Mouse (Mus musculus) intestine, postnatal 0 days (tissue): ENCODE measurements around the gene Pmepa1. TPM values are rescaled to one million over a fixed set of nuclear protein-coding genes. Genes with fewer than 3 reads are reported as not detected.

Experiments
- ATAC-seq: fragments of 200-750 bp; cut with Nextera tagmentation; 2 replicates; pipeline ENCODE4 v1.8.0; 2017; ENCODE audit warnings: mild to moderate bottlenecking, moderate TSS enrichment, moderate library complexity
- H3K27ac ChIP-seq: fragments of 300-500 bp; sonication (generic); 2 replicates; pipeline ENCODE4 v1.5.1; 2014; ENCODE audit warnings: mild to moderate bottlenecking, low read depth, low read length, moderate library complexity
- H3K27me3 ChIP-seq: fragments of 300-500 bp; sonication (generic); replicated peaks from 2 replicates; pipeline ENCODE4 v1.6.1; 2014; ENCODE audit warnings: low read length, mixed read lengths; ENCODE audit not compliant: control insufficient read depth, insufficient read depth
- H3K36me3 ChIP-seq: fragments of 300-500 bp; sonication (generic); 2 replicates; pipeline ENCODE4 v1.6.1; 2014; ENCODE audit warnings: mild to moderate bottlenecking, moderate library complexity; ENCODE audit not compliant: control insufficient read depth, insufficient read depth
- H3K4me1 ChIP-seq: fragments of 300-500 bp; sonication (generic); replicated peaks from 2 replicates; pipeline ENCODE4 v1.6.1; 2014; ENCODE audit warnings: antibody characterized with exemption, low read length, mixed read lengths; ENCODE audit not compliant: control insufficient read depth, insufficient read depth
- H3K4me2 ChIP-seq: fragments of 300-500 bp; sonication (generic); replicated peaks from 2 replicates; pipeline ENCODE4 v1.6.1; 2014; ENCODE audit warnings: low read depth, mild to moderate bottlenecking, moderate library complexity
- H3K4me3 ChIP-seq: fragments of 300-500 bp; sonication (generic); 2 replicates; pipeline ENCODE4 v1.5.1; 2014; ENCODE audit warnings: low read depth, low read length
- H3K9ac ChIP-seq: fragments of 300-500 bp; sonication (generic); 2 replicates; pipeline ENCODE4 v1.6.1; 2014; ENCODE audit warnings: mild to moderate bottlenecking, low read depth, low read length
- H3K9me3 ChIP-seq: fragments of 300-500 bp; sonication (generic); 2 replicates; pipeline ENCODE4 v1.6.1; 2016; ENCODE audit warnings: mixed run types; ENCODE audit not compliant: control insufficient read depth
- CTCF ChIP-seq: sonication (generic); IDR thresholded peaks from 2 replicates; pipeline ENCODE4 v1.5.1; 2016; ENCODE audit warnings: low read depth, mild to moderate bottlenecking, control low read depth, antibody characterized with exemption, moderate library complexity
- WGBS: fragments of 180-500 bp; shearing (Covaris S2); extraction: QIAGEN DNeasy Blood & Tissue Kit; methylation state at CpG from one replicate; pipeline ENCODE4 v1.1.7; 2014; 5-methylcytosine and 5-hydroxymethylcytosine counted together
- polyA plus RNA-seq: library from polyadenylated mRNA; unstranded; fragments of >200 nt; fragmentation: Nextera tagmentation; extraction: Ambion mirVana; gene quantifications from 2 replicates; pipeline ENCODE4 v1.2.1, GENCODE M21; 2015

Pmepa1 gene
- polyA plus RNA-seq, 1 experiment from 2014 or later, result 5.9 TPM

DNA sequence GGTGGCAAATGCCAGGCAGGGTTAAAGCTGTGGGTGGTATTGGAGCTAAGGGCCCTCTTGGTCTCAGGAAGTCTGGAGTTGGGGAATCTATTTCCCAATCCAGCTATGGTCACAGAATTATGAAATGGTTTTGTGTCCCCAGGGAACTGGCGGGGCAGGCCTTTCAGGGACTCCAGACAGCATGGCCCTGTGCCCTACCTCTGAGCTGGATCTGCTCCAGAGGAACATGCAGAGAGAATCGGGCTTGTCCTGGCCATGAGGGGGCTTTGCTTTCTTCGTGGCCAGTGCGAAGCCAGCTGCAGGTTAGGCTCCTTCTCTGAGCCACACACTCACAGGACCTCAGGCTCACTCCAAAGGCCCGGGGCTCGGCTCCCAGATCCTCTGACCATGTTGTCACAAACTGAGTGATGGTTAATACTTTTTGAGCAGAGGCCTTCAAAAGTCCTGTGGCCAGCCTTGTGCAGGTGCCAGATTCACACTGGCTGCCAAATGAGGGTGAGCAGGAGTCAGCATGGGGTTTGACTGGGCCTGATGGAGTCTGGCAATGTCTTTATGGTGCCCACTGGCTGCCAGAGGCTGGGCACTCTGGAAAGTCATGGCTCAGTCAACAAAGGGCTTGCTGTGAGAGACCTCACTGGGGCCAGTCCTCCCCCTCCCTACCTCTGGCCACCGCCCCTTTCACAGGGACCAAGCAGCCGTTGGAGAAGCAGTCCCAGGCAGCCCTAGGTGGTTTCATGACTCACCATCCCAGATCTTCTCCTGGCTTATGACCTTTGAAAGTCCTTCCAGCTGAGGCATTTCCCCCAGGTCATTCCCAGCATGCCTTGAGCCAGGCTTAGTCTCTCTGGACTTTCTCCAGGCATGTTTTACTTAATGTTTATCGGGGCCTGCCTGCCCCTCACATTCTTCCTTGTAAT, 4.9 kb upstream of the Pmepa1 start:
- Histone ChIP-seq H3K4me3 (no peak overlapping the region), H3K9ac (no peak overlapping the region), H3K27ac (no peak overlapping the region), H3K4me2 (no peak overlapping the region), H3K9me3 (no peaks in the 10 kb centered on the region), H3K27me3 (0 out of 2 replicates have a peak, but pooled peaks cover 4% of the 10 kb centered on the region), H3K36me3 (no peaks in the 10 kb centered on the region), H3K4me1 (no peaks in the 10 kb centered on the region)
- no peak for TF ChIP-seq CTCF
- ATAC-seq, result no peak
- 71% methylated on average over 9 of the region's 9 CpGs for WGBS

DNA sequence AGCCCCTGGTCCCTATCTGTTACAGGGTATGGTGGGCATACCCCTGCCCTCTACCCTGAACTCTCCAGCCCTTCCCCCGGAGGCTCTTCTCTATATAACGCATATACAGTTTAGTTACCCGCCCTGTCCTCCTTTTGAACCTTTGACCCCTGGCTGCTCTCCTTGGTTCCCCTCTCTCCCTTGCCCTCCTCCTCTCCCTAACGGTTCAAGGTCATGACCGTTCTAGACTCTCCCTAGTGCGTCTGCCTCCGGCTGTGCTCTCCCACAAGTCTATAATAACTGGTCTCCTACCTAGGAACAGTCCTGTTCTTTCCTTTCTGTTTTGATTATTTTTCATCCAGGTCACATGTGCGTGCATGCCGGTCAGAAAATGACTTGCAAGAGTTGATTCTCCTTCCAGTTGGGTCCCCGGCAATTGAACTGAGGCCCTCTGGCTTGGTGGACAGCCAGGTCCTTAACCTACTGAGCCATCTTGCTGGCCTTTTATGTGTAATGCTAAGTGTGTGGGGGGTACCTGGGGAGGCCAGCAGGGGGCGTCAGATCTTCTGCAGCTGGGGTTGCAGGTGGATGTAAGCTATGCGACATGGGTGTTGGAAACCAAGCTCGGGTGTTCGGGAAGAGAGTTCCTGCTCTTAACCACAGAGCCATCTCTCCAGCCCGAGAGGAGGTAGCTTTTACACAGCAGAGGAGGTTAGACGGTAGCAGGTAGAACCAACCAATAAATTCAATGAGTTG, 2.7 kb upstream of the Pmepa1 start:
- H3K27ac ChIP-seq, result no peak overlapping the region
- no peak overlapping the region for H3K9ac ChIP-seq
- H3K4me1 ChIP-seq, result no peaks in the 10 kb centered on the region
- H3K36me3 ChIP-seq, result no peaks in the 10 kb centered on the region
- H3K4me3 ChIP-seq, result no peak overlapping the region
- peak; percentile 67 for TF ChIP-seq CTCF
- H3K4me2 ChIP-seq, result no peak overlapping the region
- H3K27me3 ChIP-seq, result 0 out of 2 replicates have a peak, but pooled peaks cover 4% of the 10 kb centered on the region
- no peaks in the 10 kb centered on the region for H3K9me3 ChIP-seq
- WGBS, result 77% methylated on average over 16 of the region's 16 CpGs
- ATAC-seq, result no peak

DNA sequence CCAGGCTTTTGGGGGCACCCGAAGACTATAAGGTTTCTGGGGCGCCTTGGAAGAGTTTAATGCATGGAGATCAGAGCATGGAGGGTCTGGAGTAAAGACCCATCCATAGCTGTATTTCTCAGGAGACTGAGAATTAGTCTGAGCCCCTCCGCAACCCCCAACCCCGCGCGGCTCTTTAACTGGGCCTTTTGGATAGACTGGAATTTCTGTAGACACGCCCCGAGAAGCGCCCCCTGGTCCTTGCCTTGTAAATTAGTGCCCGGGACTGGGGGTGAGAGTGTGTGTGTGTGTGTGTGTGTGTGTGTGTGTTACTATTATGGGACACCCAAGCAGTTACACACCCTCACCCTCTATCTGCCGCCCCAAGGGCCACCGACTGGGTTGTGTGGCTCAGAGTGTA, 526 bp upstream of the Pmepa1 start:
- H3K27ac ChIP-seq, result peak overlapping the region; percentile 85
- H3K9me3 ChIP-seq, result no peaks in the 10 kb centered on the region
- H3K9ac ChIP-seq, result peak overlapping the region; percentile 94
- H3K27me3 ChIP-seq, result 0 out of 2 replicates have a peak, but pooled peaks cover 4% of the 10 kb centered on the region
- H3K4me3 ChIP-seq, result peak overlapping the region; percentile 82
- ATAC-seq, result no peak
- peaks cover 7% of the 10 kb centered on the region; the same call in 1 of the 2 replicates for H3K36me3 ChIP-seq
- TF ChIP-seq CTCF, result peak; percentile 27; the same call in 1 of the 2 replicates
- WGBS, result 11% methylated on average over 12 of the region's 12 CpGs
- no peaks in the 10 kb centered on the region for H3K4me1 ChIP-seq
- H3K4me2 ChIP-seq, result peak overlapping the region; percentile 90

GRCm38 (mm10) chr2:173275343-173276201, 761 bp downstream of the Pmepa1 start:
- 0 out of 2 replicates have a peak, but pooled peaks cover 4% of the 10 kb centered on the region for H3K27me3 ChIP-seq
- no peaks in the 10 kb centered on the region for H3K4me1 ChIP-seq
- under 1% methylated on average over 84 of the region's 93 CpGs for WGBS
- peak overlapping the region; percentile 94 for H3K9ac ChIP-seq
- no peak for TF ChIP-seq CTCF
- ATAC-seq, result peak; percentile 34
- peak overlapping the region; percentile 82 for H3K4me3 ChIP-seq
- H3K36me3 ChIP-seq, result peaks cover 7% of the 10 kb centered on the region; the same call in 1 of the 2 replicates
- H3K4me2 ChIP-seq, result peak overlapping the region; percentile 90
- peak overlapping the region; percentile 85 for H3K27ac ChIP-seq
- H3K9me3 ChIP-seq, result no peaks in the 10 kb centered on the region

DNA sequence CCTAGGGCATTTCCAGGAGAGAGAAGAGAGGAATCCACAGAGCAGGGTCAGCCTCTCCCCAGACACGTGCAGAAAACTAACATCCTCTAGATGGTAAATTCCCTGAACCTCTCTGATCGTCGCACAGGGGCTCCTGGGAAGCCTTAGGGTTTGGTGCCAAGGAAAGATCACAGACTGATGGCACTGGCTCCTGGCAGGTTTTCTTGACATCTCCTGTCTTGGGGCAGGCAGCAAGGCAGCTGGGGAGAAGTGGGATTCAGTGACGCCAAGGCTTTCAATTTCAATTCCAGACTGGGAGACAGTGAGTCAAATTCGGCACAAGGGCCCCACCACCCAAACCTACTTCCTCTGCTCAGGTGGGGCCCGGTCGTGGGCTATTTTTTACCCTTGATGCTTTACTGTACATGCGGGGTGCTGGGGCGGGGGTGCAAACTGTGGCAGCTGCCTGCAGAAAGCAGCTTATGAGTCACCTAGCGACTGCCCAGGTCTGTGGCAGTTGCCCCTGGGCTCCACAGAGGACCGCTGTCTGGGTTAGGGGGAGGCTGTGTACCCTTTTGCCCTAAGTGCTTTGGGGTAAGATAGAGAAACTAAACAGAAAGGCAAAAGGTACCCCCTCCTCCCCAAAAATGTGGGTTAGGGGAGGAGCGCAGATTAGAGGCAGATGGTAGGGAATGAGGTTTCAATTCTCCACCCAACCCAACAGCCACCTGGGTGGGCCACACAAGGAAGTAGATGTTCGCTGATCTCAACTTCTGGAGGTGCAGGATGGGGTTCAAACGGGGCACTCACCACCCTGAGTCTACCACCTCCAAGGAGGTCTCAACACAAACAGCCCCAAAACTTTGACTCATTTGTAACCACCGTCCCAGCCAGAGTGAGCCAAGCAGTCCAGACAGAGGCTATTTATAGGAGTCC, 1.6 kb downstream of the Pmepa1 start:
- 0 out of 2 replicates have a peak, but pooled peaks have one; percentile 2 for ATAC-seq
- Histone ChIP-seq H3K9me3 (no peaks in the 10 kb centered on the region), H3K9ac (peak overlapping the region; percentile 94), H3K36me3 (peaks cover 7% of the 10 kb centered on the region; the same call in 1 of the 2 replicates), H3K4me3 (peak overlapping the region; percentile 82), H3K4me1 (no peaks in the 10 kb centered on the region), H3K27me3 (0 out of 2 replicates have a peak, but pooled peaks cover 4% of the 10 kb centered on the region), H3K27ac (peak overlapping the region; percentile 85; the same call in 1 of the 2 replicates), H3K4me2 (peak overlapping the region; percentile 90)
- TF ChIP-seq CTCF, result no peak
- 31% methylated on average over 15 of the region's 15 CpGs for WGBS
